Mouse (Mus musculus): ENCODE results near the gene Ywhae. TPM values are rescaled to one million over a fixed set of nuclear protein-coding genes. Genes with fewer than 3 reads are reported as not detected.

Ywhae gene
- polyA plus RNA-seq (2015; fragmentation: Nextera tagmentation; extraction: Ambion mirVana) = 502 and 535 TPM in 2 replicates

GRCm38 (mm10) chr11:75732434-75733226 lies at the start of gene Ywhae:
Ywhae (plus strand) TSS chr11:75732869.

GRCm38 (mm10) chr11:75796029-75796445 lies 63.4 kb downstream of the Ywhae start, which contains the start of gene Doc2b:
Doc2b (minus strand) TSS chr11:75796049.

Other genes starting within 250 kb of the Ywhae start
- gene Prpf8, start 246.1 kb upstream of the Ywhae start, polyA plus RNA-seq (2015; fragmentation: Nextera tagmentation; extraction: Ambion mirVana) = 21.3 and 27.5 TPM in 2 replicates
- gene Rilp, start 222.8 kb upstream of the Ywhae start, polyA plus RNA-seq (2015; fragmentation: Nextera tagmentation; extraction: Ambion mirVana) = 4.1 and 4.4 TPM in 2 replicates
- gene Scarf1, start 219.3 kb upstream of the Ywhae start, polyA plus RNA-seq (2015; fragmentation: Nextera tagmentation; extraction: Ambion mirVana) = 5.6 and 8.0 TPM in 2 replicates
- gene Slc43a2, start 201.2 kb upstream of the Ywhae start, polyA plus RNA-seq (2015; fragmentation: Nextera tagmentation; extraction: Ambion mirVana) = 8.5 and 9.5 TPM in 2 replicates
- gene Pitpna, start 144.8 kb upstream of the Ywhae start, polyA plus RNA-seq (2015; fragmentation: Nextera tagmentation; extraction: Ambion mirVana) = 55.9 and 68.0 TPM in 2 replicates
- 31.3 and 51.3 TPM in 2 replicates for gene Inpp5k, start 101.9 kb upstream of the Ywhae start, polyA plus RNA-seq (2015; fragmentation: Nextera tagmentation; extraction: Ambion mirVana)
- gene Myo1c, start 82.4 kb upstream of the Ywhae start, polyA plus RNA-seq (2015; fragmentation: Nextera tagmentation; extraction: Ambion mirVana) = 33.3 and 43.7 TPM in 2 replicates
- 82.4 and 86.3 TPM in 2 replicates for gene Crk, start 53.6 kb upstream of the Ywhae start, polyA plus RNA-seq (2015; fragmentation: Nextera tagmentation; extraction: Ambion mirVana)
- 6.5 and 7.9 TPM in 2 replicates for gene Doc2b, start 63.2 kb downstream of the Ywhae start, polyA plus RNA-seq (2015; fragmentation: Nextera tagmentation; extraction: Ambion mirVana)
- gene Rph3al, start 205.6 kb downstream of the Ywhae start, polyA plus RNA-seq (2015; fragmentation: Nextera tagmentation; extraction: Ambion mirVana) = 10.5 and 11.0 TPM in 2 replicates

Measured in adrenal gland, postnatal 0 days (tissue).